Mouse (Mus musculus): ENCODE measurements at regions not wholly inside any gene's neighbourhood (a gene's known extent, or its start where the extent isn't known, plus 50 kb on each side); places are given as distances from the start of the nearest gene placed in this dataset.

GRCm38 (mm10) chr1:35862661-35863060 is 205.5 kb upstream of the Hs6st1 start:
- TF ChIP-seq ZC3H11A (IDR thresholded peaks at IDR 0.05; ENCODE audit: borderline replicate concordance, low read depth, low read length) (no peak), HCFC1 (IDR thresholded peaks at IDR 0.05; ENCODE audit: borderline replicate concordance, insufficient read depth, low read length) (no peak), CHD2 (IDR thresholded peaks at IDR 0.05; ENCODE audit: low read depth, low read length) (no peak)
